Mouse (Mus musculus): ENCODE results near the gene Ncor2.

Ncor2 gene

DNA sequence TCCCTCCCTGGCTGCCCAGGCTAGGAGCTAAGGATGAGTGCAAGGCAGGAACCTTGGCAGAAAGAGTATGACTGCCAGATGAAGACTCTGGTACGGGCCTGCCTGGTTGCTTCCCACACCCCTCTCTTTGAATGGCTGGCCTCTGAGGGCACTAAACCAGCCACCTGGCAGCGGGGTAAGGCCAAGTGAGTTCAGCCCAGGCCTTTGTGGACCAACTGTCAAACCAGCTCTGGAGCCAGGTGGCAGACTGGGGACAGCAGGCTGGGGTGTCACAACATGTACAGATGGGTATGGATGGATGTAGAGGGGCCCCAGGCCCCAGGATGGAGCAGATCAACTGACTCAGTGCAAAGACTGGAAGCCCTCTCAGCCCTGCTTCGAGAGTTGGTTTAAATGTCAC is 164.0 kb downstream of the Ncor2 start:
- no peak for TF ChIP-seq GATA4 (IDR thresholded peaks at IDR 0.05; ENCODE audit: insufficient replicate concordance, low read length)

DNA sequence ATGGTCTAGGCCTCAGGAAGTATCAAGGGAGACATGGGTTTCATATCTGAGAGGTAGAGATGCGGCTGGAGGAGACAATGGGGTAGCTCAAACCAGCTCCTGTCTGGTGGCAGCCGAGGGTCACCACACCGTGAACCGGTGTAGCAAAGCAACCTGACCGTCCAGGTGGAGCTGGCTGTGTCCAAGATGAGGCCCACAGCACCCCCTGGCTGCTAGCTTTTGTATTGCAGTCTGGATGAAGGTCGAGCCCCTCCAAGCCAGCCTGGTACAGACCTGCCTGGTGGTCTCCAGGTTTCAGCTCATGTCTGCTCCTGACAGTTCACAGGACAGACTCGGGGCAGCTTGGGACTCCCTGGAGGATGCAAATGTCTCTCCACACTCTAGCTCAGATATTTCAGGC is 164.5 kb downstream of the Ncor2 start:
- TF ChIP-seq GATA4 (IDR thresholded peaks at IDR 0.05; ENCODE audit: insufficient replicate concordance, low read length) = no peak

DNA sequence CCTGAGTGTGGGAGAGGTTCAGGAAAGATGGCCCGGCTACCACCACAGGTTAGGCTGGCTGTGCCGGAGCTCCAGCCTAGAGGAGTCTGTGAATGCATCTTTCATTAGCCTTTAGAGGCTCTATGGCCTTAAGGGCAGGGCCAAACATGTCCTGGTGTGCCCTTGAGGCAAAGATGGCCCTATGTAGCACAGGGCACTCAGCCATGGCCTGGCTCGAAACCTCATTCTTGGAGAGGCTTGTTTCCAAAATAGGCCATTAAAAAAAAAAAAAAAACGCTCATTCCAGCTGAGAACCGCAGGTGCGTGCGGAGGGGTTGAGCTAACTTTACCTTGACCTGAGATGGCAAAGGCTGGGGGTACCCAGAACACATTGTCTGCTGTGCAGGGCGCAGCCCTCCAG is 167.4 kb downstream of the Ncor2 start:
- no peak for TF ChIP-seq GATA4 (IDR thresholded peaks at IDR 0.05; ENCODE audit: insufficient replicate concordance, low read length)

DNA sequence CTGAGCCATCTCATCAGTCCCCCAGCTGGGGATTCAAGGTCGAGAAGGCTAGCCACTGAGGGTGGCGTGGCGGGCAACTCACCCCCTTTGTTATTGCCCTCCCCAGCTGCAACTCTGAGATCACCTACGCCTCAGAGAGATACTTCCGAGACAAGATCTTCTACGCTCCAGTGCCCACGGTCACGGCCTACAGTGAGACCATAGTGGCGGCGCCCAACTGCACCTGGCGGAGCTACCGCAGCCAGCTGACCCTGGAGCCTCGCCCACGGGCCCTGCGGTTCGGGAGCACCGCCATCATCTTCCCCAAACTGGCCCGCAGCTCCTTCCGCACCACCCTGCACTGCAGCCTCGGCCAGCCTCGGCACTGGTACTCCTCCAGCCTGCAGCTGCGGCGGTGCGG is 167.9 kb downstream of the Ncor2 start:
- TF ChIP-seq GATA4 (IDR thresholded peaks at IDR 0.05; ENCODE audit: insufficient replicate concordance, low read length) = no peak

DNA sequence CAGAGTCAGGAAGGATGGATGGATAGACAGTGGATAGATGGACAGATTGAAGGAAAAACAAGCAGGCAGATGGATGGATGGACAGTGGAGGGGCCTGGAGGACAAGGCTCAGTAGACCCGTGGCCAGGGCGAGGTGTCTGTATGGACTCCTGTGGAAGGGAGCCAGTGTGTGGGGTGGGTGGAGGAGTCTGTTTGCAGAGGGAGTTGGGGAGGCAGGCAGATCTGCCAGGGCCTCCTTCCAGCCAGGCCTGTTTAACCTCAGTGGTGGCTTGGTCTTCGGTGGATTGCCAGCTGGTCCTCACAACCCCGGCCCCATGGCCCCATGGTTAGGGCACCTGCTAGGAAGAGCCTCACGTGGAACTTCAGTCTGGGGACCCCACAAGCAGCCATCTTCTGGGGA is 172.1 kb downstream of the Ncor2 start:
- TF ChIP-seq GATA4 (IDR thresholded peaks at IDR 0.05; ENCODE audit: insufficient replicate concordance, low read length) = no peak

DNA sequence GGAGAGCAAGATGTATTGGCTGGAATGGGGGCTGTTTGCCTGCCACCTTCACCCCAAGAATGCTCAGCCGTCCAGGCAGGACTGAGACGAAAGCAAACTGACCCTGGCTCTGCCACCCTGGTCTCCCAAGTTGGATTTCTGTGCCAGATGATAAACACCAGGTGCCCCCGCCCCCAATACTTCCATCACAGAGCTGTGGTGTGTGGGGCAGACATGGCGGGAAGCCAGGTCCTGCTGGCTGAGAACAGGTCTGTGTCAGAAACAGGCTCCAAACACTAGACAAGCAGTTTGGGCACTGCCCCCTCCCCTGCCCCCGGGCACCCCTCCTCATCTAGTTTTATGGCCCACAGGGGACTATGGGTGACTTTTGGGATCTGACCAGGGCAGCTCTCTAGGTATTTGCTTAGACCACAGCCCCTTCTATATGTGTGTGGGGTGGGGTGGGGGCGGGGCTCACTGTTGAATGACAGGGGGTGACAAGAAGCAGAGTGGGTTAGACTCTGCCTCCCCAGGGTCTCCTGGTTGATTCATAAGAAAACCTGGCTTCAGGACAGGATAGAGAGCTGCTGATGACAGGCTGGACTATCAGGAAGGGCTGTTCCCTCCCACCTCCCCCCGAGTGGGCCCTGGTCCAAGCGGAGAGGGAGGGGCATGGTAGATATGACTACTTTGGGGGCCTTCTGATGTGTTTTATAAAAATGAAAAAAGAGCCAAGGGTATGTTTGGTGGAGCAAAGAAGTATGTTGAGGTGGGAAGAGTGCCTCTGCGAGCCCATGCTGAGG is 173.0 kb downstream of the Ncor2 start:
- TF ChIP-seq GATA4 (IDR thresholded peaks at IDR 0.05; ENCODE audit: insufficient replicate concordance, low read length) = no peak

DNA sequence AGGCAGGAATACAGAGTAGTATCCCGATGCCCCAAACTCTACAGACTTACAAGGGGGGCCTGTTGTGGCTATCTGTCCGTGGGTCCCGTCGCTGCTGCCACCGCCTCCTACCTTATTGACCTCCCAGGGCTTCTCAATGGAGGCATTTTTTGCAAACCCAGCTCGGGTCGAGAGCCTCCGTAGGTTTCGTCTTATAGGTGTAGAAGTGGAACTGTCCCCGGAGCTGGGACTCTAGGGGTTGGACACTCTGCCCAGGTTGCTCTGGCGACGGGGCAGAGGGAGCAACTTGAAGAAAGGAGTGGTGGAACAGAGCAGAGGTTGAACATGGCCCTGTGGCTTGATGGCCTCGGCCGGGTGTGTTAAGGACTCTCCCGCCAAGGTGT is 175.2 kb downstream of the Ncor2 start:
- no peak for TF ChIP-seq GATA4 (IDR thresholded peaks at IDR 0.05; ENCODE audit: insufficient replicate concordance, low read length)

DNA sequence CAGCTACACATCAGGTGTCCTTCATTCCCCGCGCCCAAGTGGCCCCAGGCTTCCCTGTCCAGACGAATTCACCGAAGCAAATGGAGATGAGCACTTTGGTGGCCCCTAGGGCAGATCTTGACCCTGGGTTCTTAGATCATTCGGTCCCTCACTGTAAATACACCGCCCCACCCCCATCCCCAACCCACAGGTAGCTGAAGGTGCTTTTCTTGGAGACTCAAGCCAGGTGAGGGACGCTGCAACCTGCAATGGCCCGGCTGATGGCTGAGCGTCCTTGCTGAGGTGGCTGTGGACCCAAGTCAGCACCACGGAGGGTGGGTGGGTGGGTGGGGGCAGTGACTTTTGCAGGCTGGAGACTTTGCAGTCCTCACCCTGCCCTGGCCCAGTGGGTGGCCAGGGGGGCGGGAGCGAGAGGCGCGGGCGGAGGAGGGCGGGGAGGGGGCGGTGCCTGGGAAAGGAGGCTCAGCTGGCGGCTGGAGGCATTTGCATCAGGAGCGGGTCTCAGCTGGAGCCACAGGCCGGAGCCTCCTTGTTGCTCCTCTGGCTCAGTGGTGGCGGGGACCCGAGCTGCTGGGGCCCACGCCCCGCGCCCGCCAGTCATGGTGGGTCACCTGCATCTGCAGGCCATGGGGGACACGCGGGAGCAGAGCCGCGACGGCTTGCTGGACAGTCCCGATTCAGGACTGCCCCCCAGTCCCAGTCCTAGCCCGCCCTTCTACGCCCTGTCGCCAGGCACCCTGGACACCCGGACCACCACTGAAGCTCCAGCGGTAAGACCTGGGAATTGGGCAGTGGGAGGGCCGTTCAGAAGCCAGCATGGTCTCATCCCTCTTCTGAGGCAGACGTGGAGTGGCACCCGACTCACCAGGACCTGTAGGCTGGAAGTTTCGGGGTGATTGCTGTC is 175.8 kb downstream of the Ncor2 start, which contains the start of gene Rflna:
Rflna (plus strand) TSS at position 253 of the 904 bp plus-strand sequence.
- TF ChIP-seq GATA4 (IDR thresholded peaks at IDR 0.05; ENCODE audit: insufficient replicate concordance, low read length) = no peak

DNA sequence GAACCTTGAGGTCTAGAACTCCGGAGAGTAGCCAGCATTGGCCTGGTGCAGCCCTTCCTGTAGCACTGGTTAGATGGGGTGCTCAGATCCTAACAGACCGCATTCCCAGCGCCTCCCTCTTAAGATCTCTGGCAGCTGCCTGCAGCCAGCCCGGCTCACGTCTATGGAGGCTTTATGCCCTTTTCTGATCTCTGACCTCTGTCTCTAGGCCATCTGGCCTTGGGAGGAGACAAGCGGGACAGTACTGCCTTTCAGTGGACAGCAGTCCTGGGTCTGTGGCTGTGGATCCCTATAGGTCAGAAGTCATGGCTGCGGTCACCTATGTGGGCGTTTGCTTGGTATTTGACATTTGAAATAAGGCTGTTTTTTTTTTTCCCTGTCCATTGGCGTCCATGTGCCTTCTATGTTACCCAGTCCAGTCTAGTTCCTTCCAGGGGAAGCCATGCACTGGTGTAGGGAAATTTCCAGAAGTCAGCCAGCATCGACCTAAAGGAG is 178.2 kb downstream of the Ncor2 start:
- no peak for TF ChIP-seq GATA4 (IDR thresholded peaks at IDR 0.05; ENCODE audit: insufficient replicate concordance, low read length)

DNA sequence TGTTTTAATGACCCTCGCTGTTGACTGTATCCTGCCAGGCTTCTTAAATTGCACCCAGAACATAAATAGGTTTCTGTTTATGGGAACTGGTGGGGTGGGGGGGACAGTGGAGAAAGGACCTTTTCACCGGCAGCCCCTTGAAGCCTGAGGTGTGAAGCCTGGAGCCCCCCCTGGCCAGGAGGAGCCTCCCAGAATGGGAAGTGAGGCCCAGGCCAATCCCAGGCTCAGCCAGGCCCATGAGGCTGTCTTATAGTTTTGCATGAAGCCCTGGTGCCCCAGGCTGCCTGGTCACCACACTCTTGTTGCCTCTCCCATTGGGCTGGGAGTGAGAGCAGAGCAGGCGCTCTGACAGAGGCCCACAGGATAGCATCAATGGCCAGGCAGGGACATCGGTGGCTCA is 181.1 kb downstream of the Ncor2 start:
- no peak for TF ChIP-seq GATA4 (IDR thresholded peaks at IDR 0.05; ENCODE audit: insufficient replicate concordance, low read length)

DNA sequence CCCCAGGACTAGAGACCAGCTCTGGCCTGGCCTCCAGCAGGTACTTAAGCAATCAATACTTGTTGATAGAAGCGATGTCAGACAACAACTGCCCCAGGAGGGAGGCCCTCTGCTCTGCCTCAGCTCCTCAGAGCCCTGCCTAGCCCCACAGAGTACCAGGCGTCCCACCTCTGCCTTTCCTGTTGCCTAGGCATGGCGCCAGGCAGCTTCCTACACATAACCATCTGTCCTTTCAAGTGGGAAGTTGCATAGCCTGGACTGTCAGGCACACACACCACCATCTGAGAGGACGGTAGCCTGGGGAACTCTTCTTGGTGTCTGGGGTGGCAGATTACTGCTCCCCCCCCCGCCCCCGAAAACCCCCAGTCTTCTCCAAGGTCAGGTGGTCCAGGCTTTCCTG is 182.2 kb downstream of the Ncor2 start:
- TF ChIP-seq GATA4 (IDR thresholded peaks at IDR 0.05; ENCODE audit: insufficient replicate concordance, low read length) = no peak

DNA sequence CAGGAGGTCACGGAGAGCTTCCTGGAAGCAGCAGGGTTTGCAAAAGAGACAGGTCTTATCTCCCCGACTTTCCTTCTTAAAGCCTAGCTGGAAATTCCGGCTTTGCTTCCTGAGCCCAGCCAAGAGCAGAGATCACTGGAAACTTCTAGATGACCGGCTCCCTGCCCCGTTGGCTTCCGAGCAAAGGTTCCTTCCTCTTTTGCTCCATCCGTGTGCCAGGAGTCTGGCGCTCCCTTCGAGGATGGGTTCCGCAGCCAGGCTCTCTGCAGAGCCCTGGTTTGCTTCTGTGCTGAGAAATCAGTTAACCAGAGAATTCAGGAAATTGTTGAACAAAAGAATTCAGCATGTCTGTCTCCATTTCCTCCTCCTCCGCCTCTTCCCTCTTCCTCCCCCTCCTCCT is 186.1 kb downstream of the Ncor2 start:
- peak; percentile 94 for TF ChIP-seq GATA4 (IDR thresholded peaks at IDR 0.05; ENCODE audit: insufficient replicate concordance, low read length)

DNA sequence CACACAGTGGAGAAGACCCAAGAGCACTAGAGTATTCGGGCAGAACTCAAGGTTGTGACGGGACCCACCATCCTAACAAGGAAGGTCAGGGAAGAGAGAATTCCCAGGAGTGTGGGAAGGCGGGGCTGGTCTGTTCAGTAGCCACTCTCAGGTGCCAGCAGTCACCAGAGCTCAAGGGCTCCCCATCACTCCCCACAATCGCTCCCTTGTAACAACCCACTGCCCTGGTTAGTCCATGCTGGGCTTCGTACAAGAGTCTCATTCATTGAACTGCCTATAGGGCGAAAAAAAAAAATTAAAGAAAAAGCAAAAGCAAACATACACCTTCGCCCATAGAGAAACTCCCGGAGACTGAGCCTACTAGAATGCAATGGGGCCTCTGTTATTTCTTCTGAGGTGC is 186.7 kb downstream of the Ncor2 start:
- TF ChIP-seq GATA4 (IDR thresholded peaks at IDR 0.05; ENCODE audit: insufficient replicate concordance, low read length) = no peak

DNA sequence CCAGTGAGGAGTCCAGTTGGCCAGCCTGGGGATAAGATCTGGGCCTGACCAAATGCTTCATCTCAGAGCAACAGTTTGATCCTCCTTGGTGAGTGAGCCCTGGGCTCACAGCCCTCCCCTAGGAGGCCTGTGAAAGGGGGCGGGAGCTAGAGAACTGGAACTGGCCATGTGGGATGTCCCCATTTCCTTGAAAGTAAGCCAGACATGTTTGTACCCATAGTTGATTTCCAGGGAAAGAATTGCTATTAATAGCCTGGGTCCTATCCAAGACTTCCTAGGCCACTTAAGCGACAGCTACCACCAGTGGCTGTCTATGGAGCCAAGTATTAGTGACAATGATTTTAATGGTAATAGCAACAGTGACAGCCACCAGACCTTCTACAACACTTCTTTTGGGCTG is 189.3 kb downstream of the Ncor2 start:
- TF ChIP-seq GATA4 (IDR thresholded peaks at IDR 0.05; ENCODE audit: insufficient replicate concordance, low read length) = no peak

DNA sequence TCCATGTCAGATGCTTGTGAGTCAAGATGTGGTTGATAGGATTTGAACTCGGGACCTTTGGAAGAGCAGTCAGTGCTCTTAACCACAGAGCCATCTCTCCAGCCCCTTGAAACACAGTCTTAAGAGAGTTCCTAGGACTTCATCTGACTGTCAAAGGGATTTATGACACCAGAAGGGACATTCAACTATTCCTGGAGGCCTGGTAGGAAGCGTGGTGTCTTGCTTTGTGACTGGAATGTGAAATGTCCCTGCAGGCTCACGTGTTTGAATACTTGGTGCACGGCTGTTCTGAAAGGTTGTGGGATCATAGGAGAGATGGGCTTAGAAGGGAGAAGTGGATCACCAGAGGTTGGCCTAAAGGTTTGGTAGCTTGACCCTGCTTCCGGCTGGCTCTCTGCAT is 192.4 kb downstream of the Ncor2 start:
- no peak for TF ChIP-seq GATA4 (IDR thresholded peaks at IDR 0.05; ENCODE audit: insufficient replicate concordance, low read length)

DNA sequence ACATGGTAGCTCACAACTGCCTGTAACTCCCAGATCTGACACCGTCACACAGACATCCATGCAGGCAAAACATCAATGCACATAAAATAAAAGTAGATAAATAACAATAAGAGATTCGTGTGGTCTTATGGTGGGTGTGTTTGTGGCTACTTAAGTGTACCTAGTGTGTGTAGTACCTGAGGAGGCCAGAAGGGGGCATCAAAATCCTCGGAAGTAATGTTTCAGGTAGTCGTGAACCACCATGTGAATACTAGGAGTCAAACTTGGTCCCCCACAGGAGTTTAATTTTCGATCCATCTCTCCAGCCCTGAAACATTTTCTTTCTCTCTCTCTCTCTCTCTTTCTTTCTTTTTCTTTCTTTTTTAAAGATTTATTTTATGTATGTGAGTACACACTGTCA is 192.8 kb downstream of the Ncor2 start:
- no peak for TF ChIP-seq GATA4 (IDR thresholded peaks at IDR 0.05; ENCODE audit: insufficient replicate concordance, low read length)
